Mouse (Mus musculus): ENCODE measurements around the gene Acp6. TPM values are rescaled to one million over a fixed set of nuclear protein-coding genes. Genes with fewer than 3 reads are reported as not detected.
A peak's percentile ranks its signal among the peaks of the same experiment; 100 is the strongest.

The Acp6 gene
- total and polyA plus RNA-seq, 3 experiments = 10.8 to 12.5 (median 12.1) TPM

DNA sequence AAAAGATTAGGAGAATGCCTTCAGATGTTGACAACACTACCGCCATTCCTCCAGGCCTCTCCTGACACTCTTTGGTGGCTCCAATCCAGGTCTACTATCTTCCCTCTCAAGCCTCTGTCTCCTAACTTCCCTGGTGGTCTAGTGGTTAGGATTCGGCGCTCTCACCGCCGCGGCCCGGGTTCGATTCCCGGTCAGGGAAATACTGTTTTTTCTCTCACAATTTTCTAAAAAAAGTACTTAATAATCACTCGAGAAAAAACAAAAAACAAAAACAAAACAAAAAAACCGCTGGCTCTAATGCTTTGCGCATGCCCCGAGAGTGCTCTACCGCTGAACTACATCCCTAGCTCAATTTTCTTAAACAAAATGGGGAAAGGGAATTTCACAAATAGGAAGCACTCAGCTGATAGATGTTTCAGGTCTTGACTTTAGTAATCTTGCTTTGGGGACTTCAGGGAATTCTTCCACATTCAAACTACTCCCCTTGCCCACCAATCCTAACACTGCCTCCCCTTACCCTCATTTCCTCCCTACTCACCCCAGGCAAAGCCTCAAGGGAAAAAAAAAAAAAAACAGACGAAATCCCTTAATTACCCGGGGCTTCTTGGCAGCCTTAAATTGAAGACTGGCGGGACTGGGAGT lies 498 bp upstream of the Acp6 start:
- Histone ChIP-seq H3K4me3 (replicated peaks in 1 of 3; ENCODE audit: low read depth in 2 of 3, low read length in 2 of 3, poor library complexity in 1 of 3) (peak overlapping the region; percentile 13 to 85 (median 66)), H3K36me3 (replicated peaks in 1 of 2; ENCODE audit: control insufficient read depth in 1 of 2, insufficient read depth in 1 of 2, low read length in 1 of 2) (no peaks in the 10 kb centered on the region), H3K4me2 (ENCODE audit: insufficient read depth, low read depth, poor library complexity, severe bottlenecking) (peak overlapping the region; percentile 60), H3K4me1 (ENCODE audit: control insufficient read depth in 1 of 2, insufficient read depth in 2 of 2) (peaks cover 0 to 16% of the 10 kb centered on the region in 2 experiments; a peak in 2 of 4 replicates), H3K79me2 (replicated peaks; ENCODE audit: control insufficient read depth, extremely low read depth, insufficient read depth, poor library complexity, severe bottlenecking) (no peaks in the 10 kb centered on the region), H3K9ac (ENCODE audit: insufficient read depth, low read depth) (no peak overlapping the region; the same call in 1 of the 2 replicates), H3K9me3 (replicated peaks; ENCODE audit: low read length) (peaks cover 3% of the 10 kb centered on the region), H3K27me3 (replicated peaks) (no peaks in the 10 kb centered on the region), H3K27ac (ENCODE audit: insufficient read depth, low read depth) (no peak overlapping the region)
- DNase-seq (ENCODE audit: extremely low read depth) = peak; percentile 75
- TF ChIP-seq ZMIZ1 (IDR thresholded peaks at IDR 0.05; ENCODE audit: low read depth, low read length) = no peak
- TF ChIP-seq ZKSCAN1 (IDR thresholded peaks at IDR 0.05; ENCODE audit: borderline replicate concordance, low read depth, low read length) = no peak
- no peak for TF ChIP-seq JUND (conservative IDR thresholded peaks at IDR 0.05; ENCODE audit: low read depth, low read length)
- TF ChIP-seq TBP (conservative IDR thresholded peaks at IDR 0.05; ENCODE audit: low read depth, low read length) = peak; percentile 98
- no peak for TF ChIP-seq TCF12 (IDR thresholded peaks at IDR 0.05; ENCODE audit: low read depth, low read length)
- TF ChIP-seq CHD2 (IDR thresholded peaks at IDR 0.05; ENCODE audit: low read length) = 0 out of 2 replicates have a peak, but pooled peaks have one; percentile 9
- no peak for TF ChIP-seq POLR2AphosphoS2 (IDR thresholded peaks at IDR 0.05; ENCODE audit: low read depth, low read length)
- TF ChIP-seq EP300 (IDR thresholded peaks at IDR 0.05; ENCODE audit: low read length) = 0 out of 2 replicates have a peak, but pooled peaks have one; percentile 7
- TF ChIP-seq GABPA (IDR thresholded peaks at IDR 0.05; ENCODE audit: insufficient replicate concordance, low read depth, low read length) = no peak
- peak; percentile 81 for TF ChIP-seq ELF1 (IDR thresholded peaks at IDR 0.05; ENCODE audit: low read depth, low read length)
- 0 out of 2 replicates have a peak, but pooled peaks have one; percentile 71 for TF ChIP-seq MAFK (IDR thresholded peaks at IDR 0.05; ENCODE audit: insufficient replicate concordance, low read length)
- TF ChIP-seq RCOR1 (conservative IDR thresholded peaks at IDR 0.05; ENCODE audit: low read depth, low read length) = no peak
- peak; percentile 36 for TF ChIP-seq ZNF384 (IDR thresholded peaks at IDR 0.05; ENCODE audit: low read depth, low read length)
- TF ChIP-seq NELFE (IDR thresholded peaks at IDR 0.05; ENCODE audit: low read depth, low read length) = no peak
- no peak for TF ChIP-seq ZC3H11A (IDR thresholded peaks at IDR 0.05; ENCODE audit: low read depth, low read length)
- TF ChIP-seq MAZ (IDR thresholded peaks at IDR 0.05; ENCODE audit: low read depth, low read length) = 0 out of 2 replicates have a peak, but pooled peaks have one; percentile 43
- TF ChIP-seq NRF1 (IDR thresholded peaks at IDR 0.05; ENCODE audit: low read depth, low read length) = peak; percentile 66
- peak; percentile 22; the same call in 1 of the 2 replicates for TF ChIP-seq MXI1 (IDR thresholded peaks at IDR 0.05; ENCODE audit: low read depth, low read length)
- no peak for TF ChIP-seq UBTF (IDR thresholded peaks at IDR 0.05; ENCODE audit: low read depth, low read length)
- TF ChIP-seq KAT2A (IDR thresholded peaks at IDR 0.05; ENCODE audit: insufficient replicate concordance, low read length) = no peak
- dilution Hi-C loops (cut with MboI; ENCODE audit: extremely low pct_ligation_motif_present, extremely low pct_unique_long_range_greater_than_20kb, low sequenced_read_pairs) (no loop called here), in situ Hi-C loops (cut with MboI; ENCODE audit: low pct_ligation_motif_present, low pct_unique_long_range_greater_than_20kb, low sequenced_read_pairs) (no loop called here)
